Mouse (Mus musculus): Measurements from ENCODE around the gene Necap2.

GRCm38 (mm10) chr4:141058835-141059234, 19.3 kb downstream of the Necap2 start:
- TF ChIP-seq CTCF (IDR thresholded peaks at IDR 0.05; ENCODE audit: control insufficient read depth, insufficient read depth, low read length) (no peak), POLR2A (IDR thresholded peaks at IDR 0.05; ENCODE audit: borderline replicate concordance, control insufficient read depth, low read depth, low read length) (no peak)

Measured in bone marrow, adult 2 months (tissue).